Mouse (Mus musculus) hindbrain, embryonic 11.5 days (tissue): Measurements from ENCODE around the gene Bcl10. TPM values are rescaled to one million over a fixed set of nuclear protein-coding genes. Genes with fewer than 3 reads are reported as not detected.

Source experiments
- ATAC-seq: fragments of 200-750 bp; cut with Nextera tagmentation; 2 replicates; pipeline ENCODE4 v1.8.0; 2017; ENCODE audit warnings: mild to moderate bottlenecking, moderate TSS enrichment, moderate library complexity; ENCODE audit not compliant: low FRiP score
- DNase-seq: peaks from one replicate; pipeline ENCODE4 v3.0.0-alpha.2; 2015; ENCODE audit warnings: low spot score
- H3K27ac ChIP-seq: fragments of 300-500 bp; sonication (generic); 2 replicates; pipeline ENCODE4 v1.5.1; 2014; ENCODE audit warnings: mild to moderate bottlenecking, low read depth, low read length
- H3K27me3 ChIP-seq: fragments of 300-500 bp; sonication (generic); 2 replicates; pipeline ENCODE4 v1.6.1; 2014; ENCODE audit warnings: mild to moderate bottlenecking, low read length, moderate library complexity, mixed read lengths; ENCODE audit not compliant: control insufficient read depth, insufficient read depth
- H3K36me3 ChIP-seq: fragments of 300-500 bp; sonication (generic); 2 replicates; pipeline ENCODE4 v1.6.1; 2014; ENCODE audit warnings: mild to moderate bottlenecking, low read length, moderate library complexity, mixed read lengths; ENCODE audit not compliant: control insufficient read depth, insufficient read depth
- H3K4me1 ChIP-seq: fragments of 300-500 bp; sonication (generic); replicated peaks from 2 replicates; pipeline ENCODE4 v1.6.1; 2014; ENCODE audit warnings: low read length, mixed read lengths; ENCODE audit not compliant: control insufficient read depth, insufficient read depth
- H3K4me2 ChIP-seq: fragments of 300-500 bp; sonication (generic); replicated peaks from 2 replicates; pipeline ENCODE4 v1.6.1; 2014; ENCODE audit warnings: mild to moderate bottlenecking, low read depth, low read length
- H3K4me3 ChIP-seq: fragments of 300-500 bp; sonication (generic); 2 replicates; pipeline ENCODE4 v1.5.1; 2014; ENCODE audit warnings: low read depth, low read length
- H3K9ac ChIP-seq: fragments of 300-500 bp; sonication (generic); 2 replicates; pipeline ENCODE4 v1.6.1; 2014; ENCODE audit warnings: low read depth, low read length
- H3K9me3 ChIP-seq: fragments of 300-500 bp; sonication (generic); 2 replicates; pipeline ENCODE4 v1.6.1; 2016; ENCODE audit warnings: low read length; ENCODE audit not compliant: control insufficient read depth
- WGBS: fragments of 180-500 bp; shearing (Covaris S2); extraction: QIAGEN DNeasy Blood & Tissue Kit; methylation state at CpG from one replicate; pipeline ENCODE4 v1.1.7; 2014; 5-methylcytosine and 5-hydroxymethylcytosine counted together
- polyA plus RNA-seq: library from polyadenylated mRNA; unstranded; fragments of >200 nt; fragmentation: Nextera tagmentation; extraction: Ambion mirVana; gene quantifications from 2 replicates; pipeline ENCODE4 v1.2.1, GENCODE M21; 2014

Gene Bcl10
- polyA plus RNA-seq, 1 experiment from 2014 or later: 56.0 TPM

DNA sequence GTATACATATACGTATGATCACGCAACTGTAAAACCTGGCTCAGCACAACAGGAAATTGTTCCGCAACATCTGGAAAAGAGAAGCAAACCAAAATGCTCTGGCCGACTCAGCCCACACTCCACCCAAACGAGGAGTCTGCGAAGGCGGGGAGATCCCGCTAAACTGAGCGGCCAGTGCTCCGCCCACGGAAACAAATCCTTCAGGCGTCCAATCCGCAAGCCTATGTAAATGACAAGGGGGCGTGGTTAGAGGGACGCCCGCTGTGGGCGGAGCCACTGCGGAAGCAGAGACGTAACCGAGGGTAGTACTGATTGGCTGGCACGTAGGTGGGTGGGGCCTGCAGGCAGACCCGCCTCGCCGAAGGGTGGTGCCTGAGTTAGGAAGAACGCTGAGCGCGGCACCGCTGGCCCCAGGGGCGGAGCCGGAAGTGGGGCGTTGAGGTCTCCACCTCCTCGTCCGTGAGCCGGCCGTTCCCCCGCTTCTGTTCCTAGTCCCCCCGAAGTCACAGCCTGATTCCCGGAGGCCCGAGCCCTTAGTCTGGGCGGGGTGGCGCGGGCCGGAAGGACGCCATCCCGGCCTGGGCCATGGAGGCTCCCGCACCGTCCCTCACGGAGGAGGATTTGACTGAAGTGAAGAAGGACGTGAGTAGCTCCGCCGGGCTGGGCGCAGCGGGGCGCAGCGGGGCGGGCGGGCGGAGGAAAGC lies 1.4 kb downstream of the Bcl10 start:
- Histone ChIP-seq H3K27me3 (no peaks in the 10 kb centered on the region), H3K4me1 (0 out of 2 replicates have a peak, but pooled peaks cover 2% of the 10 kb centered on the region), H3K4me3 (peak overlapping the region; percentile 73), H3K9me3 (no peaks in the 10 kb centered on the region), H3K9ac (peak overlapping the region; percentile 79), H3K27ac (peak overlapping the region; percentile 81), H3K36me3 (no peaks in the 10 kb centered on the region), H3K4me2 (peak overlapping the region; percentile 70)
- WGBS: under 1% methylated on average over 58 of the region's 58 CpGs
- ATAC-seq (peak; percentile 100), DNase-seq (peak; percentile 100)

DNA sequence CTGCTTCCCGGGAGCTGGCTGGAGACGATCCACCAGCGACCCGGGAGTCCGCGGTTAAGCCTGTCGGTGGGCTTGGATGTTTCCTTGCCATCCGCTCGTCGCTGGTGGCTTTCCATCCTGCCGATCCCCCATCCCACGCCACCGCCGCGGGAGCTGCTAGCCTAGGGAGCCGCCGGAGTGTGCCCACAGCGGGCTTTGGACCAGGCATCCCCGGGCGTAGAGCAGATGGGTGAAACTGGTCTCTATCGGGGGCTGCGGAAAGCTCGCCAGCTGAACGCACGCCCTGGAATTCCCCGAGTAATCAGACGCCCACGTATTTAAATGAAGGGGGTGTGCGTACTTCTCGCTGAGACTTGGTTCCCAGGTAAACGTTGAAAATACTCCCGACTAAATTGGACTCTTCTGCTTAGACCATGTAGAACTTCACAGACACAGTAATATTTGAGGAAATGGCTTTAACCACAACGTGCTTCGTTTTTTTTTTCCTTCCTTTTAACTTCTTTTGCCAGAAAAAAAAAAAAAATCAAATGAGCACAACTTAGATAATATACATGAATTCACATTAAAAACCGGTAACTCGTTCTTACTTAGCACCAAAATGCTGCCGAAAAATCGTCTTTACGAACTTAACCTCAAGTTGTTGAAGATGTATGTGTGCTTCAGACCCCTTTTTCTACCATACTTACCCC lies 2.2 kb downstream of the Bcl10 start:
- Histone ChIP-seq H3K9ac (peak overlapping the region; percentile 79), H3K4me1 (0 out of 2 replicates have a peak, but pooled peaks cover 2% of the 10 kb centered on the region), H3K27me3 (no peaks in the 10 kb centered on the region), H3K36me3 (no peaks in the 10 kb centered on the region), H3K4me2 (peak overlapping the region; percentile 70), H3K4me3 (peak overlapping the region; percentile 73), H3K9me3 (no peaks in the 10 kb centered on the region), H3K27ac (peak overlapping the region; percentile 81)
- DNase-seq (no peak), ATAC-seq (no peak)
- 6% methylated on average over 39 of the region's 39 CpGs for WGBS

DNA sequence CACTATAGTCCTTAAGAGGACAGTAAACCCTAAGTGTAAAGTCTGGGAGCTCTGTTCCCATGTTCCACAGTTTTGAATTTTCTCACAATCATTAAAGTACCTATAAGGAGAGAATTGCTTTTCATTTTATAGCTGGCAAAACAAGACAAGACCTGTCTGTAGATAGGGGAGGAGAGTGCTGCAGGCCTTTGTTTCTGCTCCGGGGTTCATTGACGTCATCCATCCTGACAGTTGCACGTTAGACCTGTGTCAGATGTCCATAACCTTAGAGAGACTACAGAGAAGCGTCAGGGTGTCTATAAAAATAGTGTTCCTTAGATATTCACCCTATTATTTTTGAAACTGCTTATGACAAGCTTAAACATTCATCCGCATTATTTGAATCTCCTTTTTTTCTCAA lies 2.9 kb downstream of the Bcl10 start:
- Histone ChIP-seq H3K4me2 (peak overlapping the region; percentile 70), H3K4me1 (0 out of 2 replicates have a peak, but pooled peaks cover 2% of the 10 kb centered on the region), H3K9me3 (no peaks in the 10 kb centered on the region), H3K4me3 (peak overlapping the region; percentile 73), H3K27me3 (no peaks in the 10 kb centered on the region), H3K9ac (no peak overlapping the region), H3K36me3 (no peaks in the 10 kb centered on the region), H3K27ac (no peak overlapping the region)
- ATAC-seq: no peak
- no peak for DNase-seq
- 78% methylated on average over 5 of the region's 5 CpGs for WGBS

GRCm38 (mm10) chr3:145929525-145930400 lies 7.2 kb downstream of the Bcl10 start:
- 0 out of 2 replicates have a peak, but pooled peaks cover 2% of the 10 kb centered on the region for H3K4me1 ChIP-seq

GRCm38 (mm10) chr3:145933845-145934244 lies 11.2 kb downstream of the Bcl10 start:
- Histone ChIP-seq H3K36me3 (0 out of 2 replicates have a peak, but pooled peaks cover 3% of the 10 kb centered on the region), H3K4me3 (no peak overlapping the region), H3K27ac (no peak overlapping the region), H3K27me3 (no peaks in the 10 kb centered on the region), H3K4me2 (no peak overlapping the region), H3K4me1 (0 out of 2 replicates have a peak, but pooled peaks cover under 1% of the 10 kb centered on the region), H3K9ac (no peak overlapping the region), H3K9me3 (no peaks in the 10 kb centered on the region)
- no peak for DNase-seq
- 88% methylated on average over 9 of the region's 9 CpGs for WGBS
- ATAC-seq: no peak

More at GRCm38 (mm10) chr3:145929525-145930400, 7.2 kb downstream of the Bcl10 start:
- Histone ChIP-seq H3K9ac (no peak overlapping the region), H3K4me2 (no peak overlapping the region), H3K4me3 (no peak overlapping the region), H3K27ac (no peak overlapping the region), H3K27me3 (no peaks in the 10 kb centered on the region), H3K36me3 (0 out of 2 replicates have a peak, but pooled peaks cover 3% of the 10 kb centered on the region), H3K9me3 (no peaks in the 10 kb centered on the region)
- no peak for ATAC-seq
- no peak for DNase-seq
- WGBS: 68% methylated on average over 7 of the region's 7 CpGs

DNA sequence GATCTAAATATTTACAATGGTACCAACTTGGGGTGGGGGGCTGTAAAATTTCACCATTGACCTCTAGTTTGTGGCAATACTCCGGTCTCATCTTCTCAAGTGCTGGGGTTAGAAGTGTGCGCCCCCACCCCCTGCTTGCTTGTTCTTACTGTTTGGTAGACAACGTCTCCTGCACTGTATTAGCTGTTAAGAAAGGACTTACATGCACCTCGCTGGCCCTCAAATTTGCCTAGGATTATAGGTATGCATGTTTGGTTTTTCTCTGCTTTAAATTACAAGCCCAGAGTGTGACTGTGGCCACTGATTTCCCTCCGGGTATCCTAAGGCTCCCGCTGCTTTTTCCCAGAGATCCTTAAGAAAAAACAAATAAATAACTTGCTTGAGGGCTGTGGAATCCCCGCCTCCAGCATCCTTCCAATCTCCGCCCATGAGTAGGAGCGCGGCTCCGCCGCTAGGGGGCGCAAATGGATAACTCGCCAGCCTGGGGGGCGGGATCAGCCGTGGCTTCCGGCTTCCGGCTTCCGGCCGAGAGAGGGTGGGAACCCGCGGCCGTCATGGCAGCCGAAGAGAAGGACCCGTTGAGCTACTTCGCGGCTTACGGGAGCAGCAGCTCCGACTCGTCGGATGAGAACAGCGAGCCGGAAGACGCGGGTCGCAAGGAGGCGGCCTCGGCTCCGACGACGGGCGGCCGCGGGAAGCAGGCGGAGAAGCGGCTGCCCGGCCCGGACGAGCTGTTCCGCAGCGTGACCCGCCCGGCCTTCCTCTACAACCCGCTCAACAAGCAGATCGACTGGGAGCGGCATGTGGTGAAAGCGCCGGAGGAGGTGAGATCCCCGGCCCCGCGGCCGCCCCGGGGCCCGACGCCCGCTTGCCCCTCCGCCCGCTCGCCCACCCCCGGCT lies 15.2 kb downstream of the Bcl10 start, which contains the start of gene 2410004B18Rik:
Gene 2410004B18Rik (plus strand): TSS at position 510 of the 900 bp plus-strand sequence.
- DNase-seq: peak; percentile 98
- H3K27me3 ChIP-seq: no peaks in the 10 kb centered on the region
- peaks cover 6% of the 10 kb centered on the region for H3K4me1 ChIP-seq
- ATAC-seq: peak; percentile 95
- H3K4me2 ChIP-seq: peak within 1 kb of the TSS; percentile 63
- WGBS: 2% methylated on average over 53 of the region's 70 CpGs
- peaks cover under 1% of the 10 kb centered on the region; the same call in 1 of the 2 replicates for H3K36me3 ChIP-seq
- no peaks in the 10 kb centered on the region for H3K9me3 ChIP-seq
- peak within 1 kb of the TSS; percentile 87 for H3K9ac ChIP-seq
- 0 out of 2 replicates have a peak within 1 kb of the TSS, but pooled peaks have one; percentile 54 for H3K27ac ChIP-seq
- H3K4me3 ChIP-seq: peak within 1 kb of the TSS; percentile 92

DNA sequence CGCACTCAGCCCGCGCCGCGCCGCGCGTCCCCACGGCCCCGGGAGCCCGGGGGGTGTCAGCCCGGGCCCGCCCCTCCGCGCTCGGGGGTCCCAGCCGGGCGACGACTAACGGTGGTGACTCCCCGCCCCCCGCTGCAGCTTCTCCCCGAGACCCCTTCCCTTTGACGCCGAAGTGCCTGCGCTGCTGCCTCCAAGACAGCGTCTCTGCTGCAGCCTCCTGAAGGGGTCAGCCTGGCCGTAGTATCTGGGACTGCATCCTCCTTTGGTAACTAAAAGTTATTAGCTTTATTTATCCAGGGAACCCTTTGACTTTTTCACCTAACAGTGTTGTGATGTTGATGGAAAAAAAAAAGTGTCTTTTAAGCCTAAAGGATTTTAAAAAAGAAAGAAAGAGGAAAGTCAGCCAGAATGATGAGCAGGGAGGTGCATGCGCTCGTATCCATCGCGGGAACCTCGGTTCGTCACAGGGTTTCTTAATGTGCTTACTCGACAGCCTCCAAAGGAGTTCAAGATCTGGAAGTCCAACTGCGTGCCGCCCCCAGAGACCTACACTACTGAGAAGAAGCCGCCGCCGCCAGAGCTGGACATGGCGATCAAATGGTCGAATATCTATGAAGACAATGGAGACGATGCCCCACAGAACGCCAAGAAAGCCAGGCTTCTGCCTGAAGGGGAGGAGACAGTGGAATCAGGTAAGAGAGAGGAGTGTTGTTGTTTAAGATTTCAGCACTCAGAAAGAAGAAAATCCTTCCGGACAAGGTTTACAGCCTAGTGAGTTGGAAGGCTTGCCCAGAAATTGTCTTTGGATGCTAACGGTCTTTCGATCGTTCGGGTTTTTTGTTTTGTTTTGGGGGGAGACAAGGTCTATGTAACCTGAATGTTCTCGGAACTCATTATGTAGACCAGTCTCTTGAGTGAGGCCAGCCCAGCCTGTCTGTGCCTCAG lies 16.1 kb downstream of the Bcl10 start:
- H3K27ac ChIP-seq: 0 out of 2 replicates have a peak overlapping the region, but pooled peaks have one; percentile 54
- peak overlapping the region; percentile 63 for H3K4me2 ChIP-seq
- H3K9me3 ChIP-seq: no peaks in the 10 kb centered on the region
- WGBS: 24% methylated on average over 41 of the region's 50 CpGs
- ATAC-seq: peak; percentile 48
- peak overlapping the region; percentile 92 for H3K4me3 ChIP-seq
- DNase-seq: peak; percentile 38
- peak overlapping the region; percentile 87 for H3K9ac ChIP-seq
- H3K36me3 ChIP-seq: no peaks in the 10 kb centered on the region; the same call in 1 of the 2 replicates
- H3K4me1 ChIP-seq: peaks cover 6% of the 10 kb centered on the region
- H3K27me3 ChIP-seq: no peaks in the 10 kb centered on the region
